Mouse (Mus musculus) gastrocnemius, adult 2 months (tissue): ENCODE data around the gene Slc4a5. TPM values are rescaled to one million over a fixed set of nuclear protein-coding genes. Genes with fewer than 3 reads are reported as not detected.
A peak's percentile ranks its signal among the peaks of the same experiment; 100 is the strongest.

Experiments
- DNase-seq: peaks from one replicate; pipeline ENCODE4 v3.0.0; 2022
- H3K27ac ChIP-seq: fragments of 200-600 bp; 2 replicates; pipeline ENCODE4 v1.8.1; 2022; ENCODE audit warnings: mild to moderate bottlenecking
- H3K4me3 ChIP-seq: fragments of 200-600 bp; 2 replicates; pipeline ENCODE4 v1.8.1; 2022; ENCODE audit warnings: mild to moderate bottlenecking, moderate library complexity
- CTCF ChIP-seq: fragments of 200-600 bp; IDR thresholded peaks from 2 replicates; pipeline ENCODE4 v1.8.1; 2022; ENCODE audit warnings: antibody characterized with exemption, mild to moderate bottlenecking, moderate library complexity
- intact Hi-C: fragments of 180-260 bp; cut with DNase I; formaldehyde crosslinking; loops from one replicate; pipeline ENCODE4 v1.15.1; 2025
- total RNA-seq, 2 experiments: library from RNA; stranded (reverse); gene quantifications; 2 replicates each; pipeline ENCODE4 v1.2.3; 2021

Slc4a5 gene
- total RNA-seq, 2 experiments from 2014 or later = not detected

DNA sequence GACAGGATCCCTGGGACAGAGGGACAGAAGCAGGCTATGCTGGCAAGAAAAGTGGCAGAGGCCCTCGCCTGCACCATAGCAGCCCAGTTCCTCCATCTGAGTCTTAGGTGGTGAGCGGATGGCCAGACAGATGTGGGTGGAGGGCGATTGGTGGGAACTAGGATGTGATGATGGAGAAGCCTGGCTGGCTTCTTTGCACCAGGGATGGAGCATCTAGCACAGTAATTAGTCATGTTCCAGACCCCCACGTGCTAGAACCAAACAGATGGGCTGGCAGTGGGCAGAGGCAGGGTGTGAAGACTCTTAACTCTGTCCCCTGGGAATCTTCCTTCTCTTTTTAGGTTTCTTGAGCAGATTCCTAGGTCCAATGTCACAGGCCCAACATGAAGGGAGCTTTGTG is 16.3 kb upstream of the Slc4a5 start:
- TF ChIP-seq CTCF = no peak
- intact Hi-C loops = no loop called here
- no peak overlapping the region for H3K27ac ChIP-seq
- no peak overlapping the region for H3K4me3 ChIP-seq
- DNase-seq = no peak

DNA sequence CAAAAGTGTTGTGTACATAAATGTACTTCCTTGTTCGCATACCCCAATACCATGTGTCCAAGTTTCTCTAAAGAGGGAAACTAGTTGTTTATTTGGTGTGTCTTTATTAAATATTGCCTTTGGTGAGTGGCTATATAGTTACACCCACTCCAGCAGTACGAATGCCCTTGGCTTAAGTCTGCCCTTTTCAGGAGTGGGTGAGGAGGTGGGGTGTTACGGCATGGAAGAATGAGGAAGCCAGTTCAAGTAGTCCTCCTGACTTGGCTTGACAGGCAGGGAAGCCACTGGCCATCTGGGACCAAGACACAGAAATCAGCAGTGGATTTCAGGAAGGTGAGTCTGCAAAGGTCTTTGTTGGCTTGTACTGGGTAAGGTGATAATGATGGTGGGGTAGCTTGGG is 13.8 kb upstream of the Slc4a5 start:
- TF ChIP-seq CTCF = no peak
- Histone ChIP-seq H3K27ac (no peak overlapping the region), H3K4me3 (no peak overlapping the region)
- DNase-seq = no peak
- intact Hi-C loops = no loop called here

DNA sequence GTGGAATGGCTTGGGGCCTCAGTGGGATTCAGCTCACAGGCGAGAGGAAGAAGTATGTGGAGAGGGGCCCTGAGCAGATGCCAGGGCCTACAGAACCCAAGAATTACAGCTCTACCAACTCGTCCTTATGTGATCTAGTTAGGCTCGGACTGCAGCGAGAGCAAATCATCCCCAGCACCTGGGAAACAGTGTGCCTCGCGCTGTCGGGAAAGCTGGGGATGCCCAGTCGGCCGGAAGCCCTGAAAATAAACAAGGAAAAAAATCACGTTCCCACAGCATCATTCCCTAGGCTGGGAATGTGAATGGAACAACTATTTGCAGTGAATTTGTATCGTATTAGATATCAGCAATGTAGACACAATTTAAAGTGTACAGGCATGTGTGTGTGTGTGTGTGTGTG is 13.3 kb upstream of the Slc4a5 start:
- no peak for DNase-seq
- no peak overlapping the region for H3K4me3 ChIP-seq
- intact Hi-C loops = no loop called here

DNA sequence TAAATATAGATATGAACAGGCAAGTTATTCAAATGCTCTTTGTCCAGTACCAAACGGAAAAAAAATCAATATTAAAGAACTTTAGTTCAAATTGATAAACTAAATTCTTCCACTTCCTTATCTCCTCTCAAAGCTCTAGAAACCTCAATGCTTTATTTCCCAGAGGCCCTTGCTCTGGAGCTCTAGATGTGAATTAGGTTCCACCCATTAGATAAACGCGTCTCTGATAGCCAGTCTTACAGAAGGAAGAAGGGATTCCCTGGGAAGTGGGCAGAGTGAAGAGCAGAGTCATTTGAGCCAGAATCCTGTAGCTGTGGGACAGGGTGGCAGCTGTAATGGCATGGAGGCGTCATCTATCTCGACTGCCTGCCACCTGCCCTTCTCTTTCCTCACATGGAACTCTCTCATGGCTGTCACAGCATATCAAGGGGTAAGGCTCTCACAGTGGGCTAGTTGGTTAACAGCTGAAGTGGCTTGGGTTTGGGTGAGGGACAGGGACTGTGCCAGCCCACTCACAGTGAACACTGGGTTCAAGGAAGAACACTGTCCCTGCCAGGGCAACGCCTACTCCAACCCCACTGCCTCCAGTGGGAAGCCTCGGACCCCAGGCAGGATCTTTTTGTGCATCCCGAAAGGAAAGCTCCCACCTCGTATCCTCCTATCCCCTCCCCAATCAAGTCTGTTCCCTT is 12.1 kb upstream of the Slc4a5 start:
- no peak overlapping the region for H3K4me3 ChIP-seq
- no peak for TF ChIP-seq CTCF
- intact Hi-C loops = no loop called here
- no peak overlapping the region for H3K27ac ChIP-seq
- DNase-seq = no peak

More for the DNA sequence above, 13.3 kb upstream of the Slc4a5 start:
- no peak overlapping the region for H3K27ac ChIP-seq
- TF ChIP-seq CTCF = no peak

DNA sequence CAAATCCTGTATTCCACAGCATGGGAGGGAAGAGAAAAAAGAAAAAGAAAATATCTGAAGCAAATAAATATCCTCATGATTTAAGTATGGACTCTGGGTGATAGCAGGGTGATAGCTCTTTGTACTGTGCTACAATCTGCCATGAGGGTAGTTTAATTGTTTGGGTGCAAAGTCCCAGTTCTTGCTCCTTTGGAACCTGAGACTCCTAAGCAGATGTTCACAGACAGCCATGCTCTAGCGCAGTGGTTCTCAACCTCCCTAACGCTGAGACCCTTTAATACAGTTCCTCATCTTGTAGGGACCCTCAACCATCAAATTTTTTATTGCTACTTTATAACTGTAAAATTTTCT is 11.6 kb upstream of the Slc4a5 start:
- no peak overlapping the region for H3K4me3 ChIP-seq
- TF ChIP-seq CTCF = no peak
- no peak overlapping the region for H3K27ac ChIP-seq
- DNase-seq = no peak
- intact Hi-C loops = no loop called here

DNA sequence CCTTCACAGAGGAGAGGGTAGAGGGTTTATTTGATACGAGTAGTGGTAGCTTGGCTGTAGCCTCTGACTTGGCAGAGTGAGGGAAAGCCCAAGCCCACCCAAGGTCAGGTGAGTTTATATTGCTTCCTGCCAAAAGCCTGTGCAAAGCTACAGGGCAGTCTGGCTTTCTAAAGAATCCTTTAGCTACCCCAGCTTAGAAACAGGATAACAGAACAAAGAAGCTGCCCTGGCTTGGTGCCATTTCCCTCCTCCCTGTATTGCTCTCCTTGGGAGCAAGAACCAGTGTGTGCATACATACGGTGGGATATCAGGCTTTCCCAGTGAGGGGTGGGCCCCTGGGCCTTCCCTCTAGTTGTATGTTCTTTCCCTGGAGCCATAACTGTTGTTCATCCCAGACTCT is 9.1 kb upstream of the Slc4a5 start:
- TF ChIP-seq CTCF = no peak
- intact Hi-C loops = no loop called here

DNA sequence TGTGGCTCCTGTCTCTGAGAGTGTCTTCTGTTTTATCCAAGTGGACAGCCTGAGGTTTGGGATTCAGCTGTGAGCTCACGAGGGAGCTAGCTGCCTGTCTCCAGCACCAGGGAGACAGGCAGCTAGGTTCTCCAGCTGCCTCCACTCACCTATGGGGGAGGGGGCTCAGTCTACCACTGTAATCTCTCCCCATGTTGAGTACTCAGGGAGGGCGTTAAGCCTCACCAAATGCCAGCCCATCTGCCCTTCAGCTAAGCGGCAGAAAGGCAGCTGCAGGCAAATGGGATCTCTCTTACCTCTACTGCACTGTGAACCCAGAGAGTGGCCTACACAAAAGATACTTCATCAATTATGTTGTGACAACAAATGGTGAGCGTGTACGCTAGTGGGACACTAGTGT is 8.1 kb upstream of the Slc4a5 start:
- DNase-seq = no peak
- H3K4me3 ChIP-seq = no peak overlapping the region
- no peak overlapping the region for H3K27ac ChIP-seq
- TF ChIP-seq CTCF = no peak
- intact Hi-C loops = no loop called here

More for the DNA sequence above, 9.1 kb upstream of the Slc4a5 start:
- Histone ChIP-seq H3K4me3 (no peak overlapping the region), H3K27ac (no peak overlapping the region)
- DNase-seq = no peak

DNA sequence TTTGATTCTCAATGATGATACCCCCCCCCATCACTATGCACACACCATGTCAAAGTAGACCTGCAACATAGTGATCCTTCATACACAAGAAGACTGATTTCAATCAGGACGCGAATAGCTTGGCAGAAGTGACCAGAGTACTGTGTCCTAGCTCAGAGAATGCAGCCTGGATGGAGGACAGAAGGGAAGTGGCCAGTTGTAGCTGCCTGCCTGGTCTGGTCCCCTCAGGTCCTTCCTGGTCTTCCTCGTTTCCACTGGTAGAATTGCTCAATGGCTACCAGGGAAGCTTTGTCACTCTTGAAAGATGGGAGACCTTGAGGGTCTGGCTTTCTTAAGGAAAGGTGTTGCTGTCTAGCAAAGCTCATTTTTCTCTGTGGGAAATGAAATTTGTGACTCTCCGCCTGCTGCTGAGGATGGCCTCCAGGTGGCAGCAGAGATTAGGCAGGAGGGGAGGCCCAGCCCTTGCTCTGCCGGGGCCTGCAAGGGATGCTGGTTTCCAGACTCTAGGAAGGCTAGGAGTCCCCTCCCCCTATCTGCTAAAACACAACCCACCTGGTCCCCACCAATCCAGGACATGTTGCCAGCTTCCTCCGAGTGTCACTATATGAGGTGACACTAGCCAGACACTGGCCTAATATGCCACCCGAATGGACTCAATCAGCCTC is 4.5 kb upstream of the Slc4a5 start:
- peak; percentile 98; the same call in 1 of the 2 replicates for TF ChIP-seq CTCF
- H3K4me3 ChIP-seq = no peak overlapping the region
- intact Hi-C loops = loop anchor here (1.0 kb wide), 1 partner anchor 49 kb away; no protein-coding TSS in a partner anchor
- no peak overlapping the region for H3K27ac ChIP-seq
- peak; percentile 70 for DNase-seq

DNA sequence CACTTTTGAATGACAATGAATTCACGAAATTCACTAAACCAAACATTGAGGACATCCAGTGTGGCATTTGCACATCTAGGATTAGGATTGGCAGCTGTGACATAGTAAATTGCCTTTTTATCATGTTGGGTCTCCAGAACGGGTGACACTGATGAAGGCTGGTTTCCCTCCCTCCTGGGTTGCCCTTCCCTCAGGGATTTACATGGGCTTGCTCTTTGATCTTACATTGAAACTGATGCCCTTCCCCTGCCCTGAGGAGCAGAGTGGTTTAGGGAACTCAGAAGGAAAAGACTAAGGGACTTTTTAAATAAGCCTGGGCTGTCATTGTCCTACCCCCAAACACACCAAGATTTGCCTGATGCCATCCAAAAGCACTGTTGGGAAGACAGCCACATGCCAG is 11.9 kb downstream of the Slc4a5 start:
- H3K4me3 ChIP-seq = no peak overlapping the region
- H3K27ac ChIP-seq = no peak overlapping the region
- DNase-seq = no peak
- intact Hi-C loops = no loop called here
- no peak for TF ChIP-seq CTCF

DNA sequence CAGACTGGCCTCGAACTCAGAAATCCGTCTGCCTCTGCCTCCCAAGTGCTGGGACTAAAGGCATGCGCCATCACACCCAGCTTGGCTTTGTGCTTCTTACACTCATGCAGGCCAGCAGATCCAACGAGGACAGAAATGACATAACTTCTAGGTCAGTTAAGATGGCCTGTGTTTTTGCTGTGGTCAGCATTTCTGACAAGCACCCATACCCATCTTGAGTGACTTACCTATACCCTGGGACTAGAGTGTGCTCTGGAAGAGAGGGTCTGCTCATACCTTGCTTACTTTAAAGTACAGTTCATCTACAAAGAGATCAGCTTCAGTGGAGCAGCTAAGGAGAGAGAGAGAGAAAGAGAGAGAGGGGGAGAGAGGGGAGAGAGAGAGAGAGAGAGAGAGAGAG is 13.7 kb downstream of the Slc4a5 start:
- TF ChIP-seq CTCF = no peak
- DNase-seq = no peak
- no peak overlapping the region for H3K27ac ChIP-seq
- intact Hi-C loops = no loop called here
- H3K4me3 ChIP-seq = no peak overlapping the region

DNA sequence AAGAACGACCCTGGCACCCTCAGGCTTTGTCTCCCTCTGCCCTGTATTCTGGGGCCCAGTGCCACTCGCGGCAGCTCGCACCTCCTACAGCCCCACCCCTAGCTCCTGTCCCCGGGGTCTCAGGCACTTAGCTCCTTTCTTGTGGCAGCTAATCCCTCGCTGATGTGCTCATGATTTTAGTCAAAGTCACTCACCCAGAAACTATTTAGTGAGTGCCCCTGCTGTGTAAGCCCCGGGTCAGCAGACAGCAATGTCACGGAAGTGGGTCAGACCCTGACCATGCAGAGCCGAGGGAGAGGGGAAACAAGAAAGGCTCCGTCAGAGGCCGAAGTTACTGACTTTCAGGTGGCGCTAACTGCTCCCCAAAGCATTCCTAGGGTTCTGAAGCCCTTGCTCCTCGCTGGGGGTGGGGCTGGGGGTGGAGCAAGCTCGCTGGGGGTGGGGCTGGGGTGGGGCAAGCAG is 14.7 kb downstream of the Slc4a5 start:
- no peak for DNase-seq
- intact Hi-C loops = no loop called here
- no peak overlapping the region for H3K27ac ChIP-seq
- peak overlapping the region; percentile 53 for H3K4me3 ChIP-seq
- no peak for TF ChIP-seq CTCF

DNA sequence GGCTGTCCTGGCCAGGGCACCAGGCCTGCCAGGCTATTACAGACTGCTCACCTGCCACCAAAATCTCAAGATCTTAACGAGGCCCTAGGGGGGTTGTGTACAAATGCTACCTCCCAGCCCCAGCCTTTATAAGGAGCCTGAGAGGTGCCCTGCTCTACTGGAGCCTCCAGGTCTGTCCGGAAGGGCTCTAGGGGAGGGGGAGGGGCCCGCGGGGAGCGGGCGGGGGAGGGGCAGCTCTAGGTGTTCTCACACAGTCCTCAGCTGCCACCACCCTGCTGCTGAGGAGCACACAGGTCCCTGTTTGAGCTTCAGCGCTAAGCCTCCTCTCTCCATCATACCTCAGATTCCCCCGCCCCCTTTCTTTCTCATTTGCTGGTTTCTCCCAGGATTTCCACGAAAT is 17.5 kb downstream of the Slc4a5 start:
- intact Hi-C loops = no loop called here

DNA sequence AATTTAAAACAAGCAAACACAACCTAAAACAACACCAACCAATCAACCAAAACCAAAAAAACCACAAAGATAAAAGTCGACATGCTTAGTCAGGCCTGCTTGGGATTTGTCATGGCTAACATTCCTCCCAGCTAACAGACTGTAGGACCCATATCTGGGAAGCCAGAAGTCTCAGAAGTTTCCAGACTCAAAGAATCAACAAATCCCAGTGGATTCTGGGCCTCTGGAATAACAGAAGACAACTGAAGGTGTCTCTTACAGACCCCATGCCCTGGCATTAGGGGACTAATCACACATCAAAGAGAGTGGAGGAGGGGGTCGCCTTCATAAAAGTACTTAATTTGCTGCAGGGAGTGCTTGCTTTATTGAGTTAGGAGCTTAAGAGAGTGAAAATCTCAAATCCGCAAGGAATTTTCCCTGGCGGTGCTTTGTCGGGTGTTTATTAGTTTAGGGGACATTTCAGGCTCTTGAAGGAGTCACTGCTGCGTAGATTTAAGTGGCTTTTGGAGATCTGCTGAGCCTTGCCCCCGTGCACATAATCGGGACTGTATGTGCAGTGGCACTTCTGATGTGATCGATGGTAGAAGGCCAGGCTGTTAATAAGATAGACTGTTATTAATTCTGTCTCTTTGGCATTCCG is 24.9 kb downstream of the Slc4a5 start:
- no peak for TF ChIP-seq CTCF
- H3K27ac ChIP-seq = no peak overlapping the region
- DNase-seq = no peak
- intact Hi-C loops = no loop called here
- no peak overlapping the region for H3K4me3 ChIP-seq

More for the DNA sequence above, 17.5 kb downstream of the Slc4a5 start:
- Histone ChIP-seq H3K27ac (no peak overlapping the region), H3K4me3 (no peak overlapping the region)
- DNase-seq = no peak
- no peak for TF ChIP-seq CTCF
